Mouse (Mus musculus): ENCODE measurements around the gene Osbp.
"Not testable (repeated sequence)": the region's sequence is repeated elsewhere in the genome, so short reads cannot be mapped to it uniquely, and the experiment has no call there.

The Osbp gene

GRCm38 (mm10) chr19:11965023-11965942 lies at the start of gene Osbp:
TSS of gene Osbp (plus strand) at chr19:11965941.
- DNase-seq (ENCODE audit: low read depth, low spot score) = peak; percentile 100

GRCm38 (mm10) chr19:11922068-11922467 lies 43.7 kb upstream of the Osbp start:
- DNase-seq (ENCODE audit: low read depth, low spot score) = no peak

GRCm38 (mm10) chr19:11922515-11922914 lies 43.2 kb upstream of the Osbp start:
- not testable (repeated sequence) for DNase-seq (ENCODE audit: low read depth, low spot score)

GRCm38 (mm10) chr19:11926380-11926779 lies 39.4 kb upstream of the Osbp start:
- no peak for DNase-seq (ENCODE audit: low read depth, low spot score)

GRCm38 (mm10) chr19:11928025-11928748 lies 37.6 kb upstream of the Osbp start:
- no peak for DNase-seq (ENCODE audit: low read depth, low spot score)

GRCm38 (mm10) chr19:11946460-11946859 lies 19.3 kb upstream of the Osbp start:
- DNase-seq (ENCODE audit: low read depth, low spot score) = not testable (repeated sequence)

- no peak for DNase-seq (ENCODE audit: low read depth, low spot score)
Measured at GRCm38 (mm10) chr19:11949878-11950277, 15.9 kb upstream of the Osbp start.

GRCm38 (mm10) chr19:11950747-11951146 lies 15.0 kb upstream of the Osbp start:
- no peak for DNase-seq (ENCODE audit: low read depth, low spot score)

- no peak for DNase-seq (ENCODE audit: low read depth, low spot score)
Measured at GRCm38 (mm10) chr19:11954206-11954605, 11.5 kb upstream of the Osbp start.

GRCm38 (mm10) chr19:11956636-11957035 lies 9.1 kb upstream of the Osbp start:
- no peak for DNase-seq (ENCODE audit: low read depth, low spot score)

GRCm38 (mm10) chr19:11957396-11957795 lies 8.3 kb upstream of the Osbp start:
- no peak for DNase-seq (ENCODE audit: low read depth, low spot score)

GRCm38 (mm10) chr19:11957846-11958245 lies 7.9 kb upstream of the Osbp start:
- no peak for DNase-seq (ENCODE audit: low read depth, low spot score)

- no peak for DNase-seq (ENCODE audit: low read depth, low spot score)
Measured at GRCm38 (mm10) chr19:11964266-11964665, 1.5 kb upstream of the Osbp start.

- peak; percentile 40 for DNase-seq (ENCODE audit: low read depth, low spot score)
Measured at GRCm38 (mm10) chr19:11966201-11966636, 478 bp downstream of the Osbp start.

- DNase-seq (ENCODE audit: low read depth, low spot score) = peak; percentile 78
Measured at GRCm38 (mm10) chr19:11969155-11970050, 3.7 kb downstream of the Osbp start.

GRCm38 (mm10) chr19:11973511-11974222 lies 7.9 kb downstream of the Osbp start:
- no peak for DNase-seq (ENCODE audit: low read depth, low spot score)

- no peak for DNase-seq (ENCODE audit: low read depth, low spot score)
Measured at GRCm38 (mm10) chr19:11974223-11974540, 8.4 kb downstream of the Osbp start.

GRCm38 (mm10) chr19:11975683-11976082 lies 9.9 kb downstream of the Osbp start:
- DNase-seq (ENCODE audit: low read depth, low spot score) = no peak

- no peak for DNase-seq (ENCODE audit: low read depth, low spot score)
Measured at GRCm38 (mm10) chr19:11977363-11977762, 11.6 kb downstream of the Osbp start.

GRCm38 (mm10) chr19:11980471-11980870 lies 14.7 kb downstream of the Osbp start:
- DNase-seq (ENCODE audit: low read depth, low spot score) = no peak

- DNase-seq (ENCODE audit: low read depth, low spot score) = not testable (repeated sequence)
Measured at GRCm38 (mm10) chr19:11984614-11985013, 18.9 kb downstream of the Osbp start.
